Mouse (Mus musculus) embryonic fibroblast, embryonic 13.5 days (primary cell): ENCODE data around the gene Alg2.

ENCODE experiments used
- CTCF ChIP-seq: IDR thresholded peaks from 2 replicates; pipeline ENCODE4 v1.5.1; 2011; ENCODE audit warnings: mild to moderate bottlenecking, control low read depth, low read length, moderate library complexity, borderline replicate concordance; ENCODE audit not compliant: insufficient read depth
- POLR2A ChIP-seq: IDR thresholded peaks from 2 replicates; pipeline ENCODE4 v1.6.1; 2011; ENCODE audit warnings: low read depth, mild to moderate bottlenecking, control low read depth, low read length, moderate library complexity

DNA sequence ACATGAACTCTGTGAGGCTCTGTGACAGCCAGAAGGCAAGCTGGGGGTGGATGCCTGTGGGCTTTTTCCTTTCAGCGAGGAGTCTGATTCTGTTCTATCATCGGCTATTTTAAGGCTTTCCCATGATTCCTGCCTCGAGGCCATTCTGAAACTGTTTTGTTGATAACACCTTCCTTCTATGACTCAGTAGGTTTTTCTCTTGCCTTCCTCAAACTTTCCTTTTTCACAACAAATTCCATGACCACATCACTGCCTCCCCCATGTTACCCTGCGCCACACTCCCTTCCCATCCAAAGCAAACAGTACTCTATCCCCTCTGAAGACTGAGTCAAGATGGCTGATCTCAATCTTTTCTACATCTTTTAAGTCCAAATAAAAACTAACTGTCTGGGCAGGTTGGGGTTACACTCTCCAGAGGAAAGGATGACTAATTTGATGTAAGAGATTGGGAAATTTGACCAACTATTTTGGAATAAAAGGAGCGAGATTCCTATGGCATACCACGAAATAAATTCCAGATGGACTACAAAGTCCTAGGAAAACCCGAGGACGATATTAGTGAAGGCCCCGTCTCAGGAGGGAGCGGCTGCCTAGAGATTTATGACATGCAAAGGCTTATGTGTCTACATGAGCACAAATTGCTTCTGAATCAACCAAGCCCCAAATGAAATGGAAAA, 30.8 kb upstream of the Alg2 start:
- TF ChIP-seq CTCF (no peak), POLR2A (no peak)
